Mouse (Mus musculus) cerebellum, adult 11 months (tissue): ENCODE results near the gene Gnl2.

Experiments used
- DNase-seq: peaks from one replicate; pipeline ENCODE4 v3.0.0; 2022

The Gnl2 gene

DNA sequence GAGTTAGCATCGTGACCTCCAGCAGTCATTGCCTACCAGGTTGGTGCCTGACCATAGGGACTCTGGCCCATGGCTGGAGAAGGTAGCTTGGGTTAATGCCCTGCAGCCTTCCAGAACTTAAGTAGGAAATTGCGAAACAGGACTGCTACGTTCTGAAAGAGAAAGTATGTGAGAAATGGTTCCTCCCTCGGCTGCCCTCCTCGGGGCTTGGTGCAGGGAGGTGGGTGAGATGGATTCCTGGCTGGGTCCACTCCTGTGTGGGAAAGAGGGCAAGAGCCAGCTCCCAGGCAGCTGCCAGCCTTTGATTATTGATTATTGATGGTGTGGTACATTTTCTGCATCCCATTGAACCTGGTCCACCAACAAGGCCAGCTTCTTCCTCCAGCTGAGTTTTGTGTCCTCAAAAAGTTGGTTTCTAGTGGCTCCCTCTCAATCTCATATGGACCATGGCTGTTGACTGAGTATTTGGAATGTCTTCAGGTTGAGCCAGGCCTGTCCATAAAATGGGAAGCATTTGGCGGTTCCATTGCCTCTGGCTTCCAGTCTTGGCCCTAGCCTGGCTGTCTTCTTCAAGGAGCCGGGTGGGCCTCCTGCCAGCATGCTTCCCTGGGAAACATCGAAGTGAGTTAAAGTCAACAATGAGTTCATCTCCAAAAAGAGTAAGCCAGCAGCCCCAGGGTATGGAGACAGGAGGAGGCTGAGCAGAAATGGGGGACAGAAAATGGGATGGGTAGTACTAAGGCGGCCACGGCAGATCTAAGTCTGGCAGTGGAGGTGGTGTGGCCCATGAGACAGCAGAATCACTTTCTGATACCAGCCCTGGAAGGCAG lies at the start of gene Gnl2:
Gene Gnl2 (plus strand): TSS at position 780 of the 830 bp plus-strand sequence.
- DNase-seq, result no peak

GRCm38 (mm10) chr4:124968711-124969110 lies 47.7 kb upstream of the Gnl2 start:
- DNase-seq, result no peak

DNA sequence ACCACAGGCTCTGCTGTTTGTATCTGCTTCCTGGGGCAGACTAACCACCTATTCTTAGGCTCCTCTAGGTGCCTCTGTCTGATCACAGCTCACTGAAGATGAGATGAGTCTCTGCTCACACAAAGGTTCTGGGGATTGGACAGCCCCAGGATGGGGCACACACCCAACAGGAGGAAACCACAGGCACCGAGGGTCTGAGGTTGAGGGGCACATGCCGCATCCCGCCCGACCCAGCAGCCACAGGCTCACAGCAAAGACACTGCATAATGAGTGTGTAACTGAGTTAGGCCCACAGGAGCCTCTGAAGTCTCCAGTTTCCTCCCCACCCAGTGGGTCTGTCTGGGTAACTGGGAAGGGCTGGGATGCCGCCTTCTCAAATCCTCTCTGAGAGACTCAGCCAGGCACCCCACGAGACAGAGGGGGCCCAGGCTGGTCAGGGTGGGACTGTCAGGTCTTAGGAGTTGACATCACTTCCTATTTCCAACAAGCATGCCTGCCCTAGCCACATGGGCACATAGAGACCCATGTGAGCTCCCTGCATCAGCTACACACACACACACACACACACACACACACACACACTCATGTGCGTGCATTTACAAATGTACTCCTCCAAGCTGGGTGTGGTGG lies 47.1 kb upstream of the Gnl2 start:
- DNase-seq, result no peak

DNA sequence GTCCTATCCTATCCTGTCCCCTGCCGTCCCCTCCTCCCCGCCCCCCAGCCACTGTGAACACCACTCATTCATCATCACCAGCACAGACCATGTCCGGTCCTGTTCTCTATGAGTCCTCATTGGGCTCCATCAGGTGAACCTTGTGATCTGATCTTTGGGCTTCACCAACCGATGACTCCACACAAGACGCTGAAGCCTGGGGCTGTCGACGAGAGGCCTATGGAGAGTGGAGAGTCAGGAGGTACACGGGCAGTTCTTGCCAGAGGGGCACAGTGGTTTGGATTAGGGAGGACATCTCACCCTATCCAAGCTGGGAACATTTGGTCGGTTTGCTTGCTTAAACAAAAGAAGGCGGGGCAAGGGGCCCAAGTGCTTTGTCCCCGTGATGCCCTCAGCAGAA lies 46.2 kb upstream of the Gnl2 start:
- no peak for DNase-seq

DNA sequence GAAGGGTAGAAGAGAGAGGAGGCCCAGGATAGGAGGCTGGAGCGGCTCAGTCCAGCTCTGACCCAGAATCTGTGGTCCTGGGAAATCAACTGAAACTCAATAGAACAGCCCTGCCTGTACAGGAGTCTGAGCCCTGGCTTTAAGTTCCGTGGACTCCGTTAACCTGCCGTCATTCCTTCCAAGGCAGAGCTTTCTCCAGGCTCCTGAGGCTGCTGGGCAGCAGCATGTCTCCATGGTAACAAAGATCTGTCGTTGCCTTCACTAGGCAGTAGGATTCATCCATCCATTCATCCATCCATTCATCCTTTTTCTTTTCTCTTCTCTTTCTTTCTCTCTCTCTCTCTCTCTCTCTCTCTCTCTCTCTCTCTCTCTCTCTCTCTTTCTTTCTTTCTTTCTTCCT lies 45.7 kb upstream of the Gnl2 start:
- DNase-seq, result no peak

DNA sequence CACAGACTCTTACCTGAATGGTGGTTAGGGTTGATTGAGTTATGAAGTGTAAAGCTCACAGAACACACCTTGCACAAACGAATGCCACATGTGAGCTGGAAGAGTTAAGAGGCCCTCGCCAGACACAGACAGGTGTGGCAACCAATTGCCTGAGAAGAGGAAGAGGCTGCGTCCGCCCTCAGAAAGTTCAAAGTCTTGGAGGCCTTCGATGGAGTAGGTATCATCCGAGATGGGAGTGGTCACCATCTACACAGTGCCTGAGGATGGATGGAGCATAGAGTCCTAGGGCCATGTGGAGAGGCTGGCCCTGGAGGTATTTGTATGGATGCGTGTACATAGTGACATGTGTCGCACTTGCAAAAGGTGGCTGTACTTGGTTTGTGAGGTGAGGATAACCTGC lies 45.3 kb upstream of the Gnl2 start:
- DNase-seq, result no peak

GRCm38 (mm10) chr4:124972316-124972715 lies 44.1 kb upstream of the Gnl2 start:
- DNase-seq, result no peak

GRCm38 (mm10) chr4:124973296-124973695 lies 43.1 kb upstream of the Gnl2 start:
- DNase-seq, result no peak

DNA sequence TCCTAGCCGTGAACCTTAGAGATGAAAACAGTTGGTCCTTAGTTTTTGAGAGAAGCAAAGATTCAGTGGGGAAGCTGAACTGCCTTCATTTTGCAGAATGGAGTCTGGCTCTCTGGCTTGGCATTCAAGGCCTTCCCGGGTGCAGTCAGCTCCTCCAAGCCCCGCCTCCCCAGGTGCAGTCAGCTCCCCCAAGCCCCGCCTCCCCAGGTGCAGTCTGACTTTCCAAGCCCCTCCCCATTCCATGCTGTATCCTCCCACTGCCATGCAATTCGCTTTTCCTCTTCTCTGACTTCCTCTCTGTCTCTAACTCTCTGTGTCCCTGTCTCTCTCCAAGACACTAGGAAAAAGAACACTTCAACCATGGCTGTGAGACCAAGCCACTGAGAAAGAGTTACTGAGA lies 38.2 kb upstream of the Gnl2 start:
- DNase-seq, result no peak

GRCm38 (mm10) chr4:124983893-124984526 lies 32.4 kb upstream of the Gnl2 start:
- DNase-seq, result no peak

- no peak for DNase-seq
Observed at GRCm38 (mm10) chr4:124984871-124985670, 31.3 kb upstream of the Gnl2 start.

DNA sequence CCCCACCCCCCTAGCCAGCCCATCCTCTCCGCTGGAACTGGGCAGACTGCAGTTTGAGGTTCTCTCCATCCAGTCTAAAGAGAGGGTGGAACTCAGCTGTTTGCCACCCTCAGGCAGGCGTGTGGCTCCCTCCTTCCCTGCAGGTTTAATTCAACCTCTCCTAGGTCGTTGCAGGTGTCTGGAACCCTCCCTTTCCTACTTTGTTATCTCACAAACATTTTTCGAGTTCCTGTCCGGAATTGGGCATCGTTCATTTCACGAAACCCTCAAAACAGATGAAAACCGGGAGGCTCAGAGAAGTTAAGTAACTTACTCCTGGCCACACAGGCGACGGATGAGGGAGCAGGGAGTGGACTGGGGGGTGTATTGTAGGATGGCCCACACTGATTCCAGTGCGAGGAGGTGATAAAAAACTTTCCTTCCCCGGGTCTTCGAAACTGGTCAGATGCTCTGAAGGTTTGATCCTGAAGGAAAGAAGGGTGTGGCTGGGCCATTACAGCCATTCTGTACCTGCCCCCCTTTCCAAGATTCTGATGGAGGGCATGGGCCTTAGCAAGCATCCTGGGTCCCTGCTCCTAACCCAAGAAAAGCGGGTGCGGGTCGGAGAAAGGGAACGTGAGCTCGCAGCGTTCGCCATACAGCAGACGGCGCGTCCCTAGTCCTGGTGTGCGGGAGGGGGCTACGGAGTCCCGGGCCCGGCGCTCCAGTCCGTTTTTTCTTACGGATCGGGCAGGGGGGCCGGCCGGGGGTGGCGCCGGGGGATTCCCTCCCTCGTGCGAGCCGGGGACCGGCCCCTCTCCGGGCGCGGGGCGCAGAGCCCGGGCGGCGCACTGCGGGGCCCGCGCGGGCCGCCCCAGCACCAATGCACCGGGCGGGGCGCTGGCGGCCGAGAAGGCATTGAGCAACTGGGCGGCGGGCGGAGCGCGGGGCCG lies 30.4 kb upstream of the Gnl2 start, which contains the start of gene Rspo1:
Gene Rspo1 (plus strand): TSS at position 760 of the 932 bp plus-strand sequence.
- no peak for DNase-seq

- no peak for DNase-seq
Observed at GRCm38 (mm10) chr4:124986739-124987710, 29.4 kb upstream of the Gnl2 start.

DNA sequence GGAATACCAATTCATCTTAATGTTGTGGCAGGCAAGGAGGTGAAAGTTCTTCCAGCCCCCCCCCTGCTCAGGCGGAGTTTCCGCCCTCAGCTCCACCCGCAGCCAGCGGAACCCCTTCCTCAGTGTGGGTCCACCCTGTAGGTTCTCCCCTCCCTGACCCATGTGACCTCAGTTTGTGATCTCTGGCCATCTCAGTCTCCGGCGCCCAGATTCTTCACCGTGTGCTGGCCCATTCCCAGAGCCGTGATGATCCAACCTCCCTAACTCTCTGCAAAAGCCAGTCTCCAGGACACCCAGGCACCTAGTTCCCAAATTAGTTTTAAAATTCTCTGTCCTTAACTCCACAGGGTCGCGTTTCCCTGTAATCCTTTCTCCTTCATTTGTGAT lies 28.7 kb upstream of the Gnl2 start:
- DNase-seq, result no peak

DNA sequence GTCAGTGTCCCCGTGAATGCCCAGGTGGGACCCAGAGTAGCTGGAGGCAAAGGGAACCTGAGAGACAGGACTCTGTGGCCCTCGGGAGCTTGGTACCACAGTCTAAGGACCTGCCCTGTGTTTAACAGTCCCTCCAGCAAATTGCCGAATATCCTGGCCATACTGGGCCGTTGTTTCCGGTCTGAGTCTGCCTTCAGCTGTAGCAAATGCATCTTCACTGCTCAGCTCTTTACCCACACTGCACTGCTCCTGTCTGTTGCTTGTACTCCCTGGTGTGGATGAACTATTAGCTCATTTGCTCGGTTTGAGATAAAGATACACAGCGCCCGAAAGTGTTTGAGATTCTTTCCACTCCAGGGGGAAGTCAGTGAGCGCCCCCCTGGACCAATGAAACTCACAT lies 28.0 kb upstream of the Gnl2 start:
- no peak for DNase-seq

GRCm38 (mm10) chr4:124989787-124990253 lies 26.6 kb upstream of the Gnl2 start:
- DNase-seq, result no peak

GRCm38 (mm10) chr4:124990325-124990724 lies 26.1 kb upstream of the Gnl2 start:
- no peak for DNase-seq

DNA sequence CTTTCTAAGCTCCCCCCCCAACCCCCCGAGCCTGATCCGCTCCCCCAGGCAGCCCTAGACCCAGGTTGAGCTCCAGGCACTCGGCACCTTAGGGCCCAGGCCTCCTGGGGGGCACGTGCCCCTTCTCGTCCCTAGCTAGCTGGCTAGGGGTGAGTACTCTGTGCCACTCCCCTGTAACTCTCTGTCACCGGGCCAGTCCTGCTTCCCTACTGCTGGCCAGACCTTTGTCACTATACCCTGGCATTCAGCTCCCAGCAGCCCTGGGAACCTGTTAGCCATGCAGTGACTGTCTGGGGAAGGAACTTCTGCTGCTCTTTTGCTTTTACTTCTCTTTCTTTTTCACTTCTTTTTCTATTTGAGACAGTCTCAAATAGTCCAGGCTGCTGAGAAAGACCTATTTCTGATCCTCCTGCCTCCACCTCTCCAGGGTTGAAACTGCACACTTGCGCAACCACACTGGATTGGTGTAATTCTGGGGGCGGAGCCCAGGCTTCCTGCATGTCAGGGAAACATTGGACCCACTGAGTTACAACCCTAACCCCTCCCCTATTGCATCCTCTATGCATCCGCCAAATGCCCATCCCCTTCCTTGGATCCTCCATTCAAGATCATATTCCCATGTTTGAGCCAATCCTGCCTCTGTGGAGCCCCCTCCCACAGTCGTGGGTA lies 18.8 kb upstream of the Gnl2 start:
- no peak for DNase-seq

- DNase-seq, result no peak
Observed at GRCm38 (mm10) chr4:124999548-124999947, 16.8 kb upstream of the Gnl2 start.

DNA sequence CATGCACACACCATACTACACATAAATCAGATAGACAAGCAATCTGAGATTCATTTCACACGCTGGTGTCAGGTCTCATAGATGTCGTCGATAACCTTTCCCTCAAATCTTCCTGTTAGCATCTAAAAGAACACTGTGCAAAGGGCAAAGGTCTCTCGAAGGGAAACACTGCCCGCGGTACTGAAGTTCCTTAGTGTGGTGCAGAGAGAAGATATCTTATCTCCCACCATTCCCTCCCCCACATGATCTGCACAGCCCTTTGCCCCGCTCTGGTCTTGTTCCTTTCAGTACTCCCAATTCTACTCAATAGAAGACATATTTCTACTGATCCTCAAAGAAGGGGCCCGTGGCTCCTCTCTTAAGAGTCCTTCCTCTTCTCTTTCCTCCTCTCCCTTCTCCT lies 13.4 kb upstream of the Gnl2 start:
- DNase-seq, result no peak
